Mouse (Mus musculus) mouse embryonic stem cell (cell line): ENCODE data around the gene Gm21292.
"Not testable (repeated sequence)": the region's sequence is repeated elsewhere in the genome, so short reads cannot be mapped to it uniquely, and the experiment has no call there.

ENCODE experiments used
- in situ Hi-C, 2 experiments: fragments of 300-500 bp; cut with MboI; formaldehyde crosslinking; loops; 1 replicate in 1 of 2; 3 replicates in 1 of 2; pipeline ENCODE4 v1.14.3; 2019 to 2020; ENCODE audit warnings: low sequenced_read_pairs in 2 of 2, low pct_unique_long_range_greater_than_20kb in 1 of 2, mixed read lengths in 1 of 2; ENCODE audit not compliant: unreplicated experiment in 1 of 2

Gm21292 gene

DNA sequence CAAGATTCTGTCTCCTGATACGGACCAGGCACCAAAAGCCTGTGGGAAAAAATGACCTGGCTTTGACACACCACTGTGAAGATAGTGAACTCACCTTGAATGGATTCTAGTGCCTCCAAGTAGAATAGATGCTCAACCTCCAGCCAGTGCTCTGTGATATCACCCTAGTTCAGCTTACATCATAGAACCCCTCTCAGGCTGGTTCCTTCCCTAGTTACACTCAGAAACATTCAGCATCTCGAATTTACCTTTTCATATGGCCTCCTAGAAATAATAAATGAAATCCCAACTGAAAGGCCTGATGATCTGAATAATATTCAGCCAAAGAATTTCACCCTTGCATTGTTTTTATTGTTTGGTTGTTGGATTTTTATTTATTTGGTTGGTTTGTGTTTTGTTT is at the start of gene Gm21292:
TSS of gene Gm21292 (minus strand) at position 101 of the 400 bp plus-strand sequence.
- in situ Hi-C loops = not testable (repeated sequence)
